Mouse (Mus musculus): ENCODE results near the gene Tmem200b. TPM values are rescaled to one million over a fixed set of nuclear protein-coding genes. Genes with fewer than 3 reads are reported as not detected.

Tmem200b gene
- polyA plus RNA-seq, 1 experiment from 2014 or later, result 3.0 TPM

DNA sequence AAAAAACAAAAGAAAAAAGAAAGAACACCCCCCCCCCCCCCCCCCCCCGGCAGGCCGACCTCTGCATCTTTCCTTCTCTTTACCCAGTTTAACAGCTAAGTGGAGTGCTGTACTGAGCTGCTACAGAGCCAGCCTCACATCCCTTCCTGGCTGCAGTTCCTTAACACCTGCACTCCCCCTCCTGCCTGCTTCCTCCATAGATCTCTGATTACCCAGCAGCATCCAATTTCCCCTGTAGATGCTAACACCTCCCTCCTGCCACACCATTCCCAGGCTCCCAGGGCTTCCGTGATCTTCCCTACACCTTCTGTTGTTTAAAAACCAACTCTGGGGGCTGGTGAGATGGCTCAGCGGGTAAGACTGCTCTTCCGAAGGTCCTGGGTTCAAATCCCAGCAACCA is 10.1 kb upstream of the Tmem200b start:
- ATAC-seq (ENCODE audit: insufficient number of reproducible peaks, insufficient read depth, low FRiP score, low TSS enrichment, low read depth), result no peak
- WGBS, result 40% methylated on average over 5 of the region's 5 CpGs

DNA sequence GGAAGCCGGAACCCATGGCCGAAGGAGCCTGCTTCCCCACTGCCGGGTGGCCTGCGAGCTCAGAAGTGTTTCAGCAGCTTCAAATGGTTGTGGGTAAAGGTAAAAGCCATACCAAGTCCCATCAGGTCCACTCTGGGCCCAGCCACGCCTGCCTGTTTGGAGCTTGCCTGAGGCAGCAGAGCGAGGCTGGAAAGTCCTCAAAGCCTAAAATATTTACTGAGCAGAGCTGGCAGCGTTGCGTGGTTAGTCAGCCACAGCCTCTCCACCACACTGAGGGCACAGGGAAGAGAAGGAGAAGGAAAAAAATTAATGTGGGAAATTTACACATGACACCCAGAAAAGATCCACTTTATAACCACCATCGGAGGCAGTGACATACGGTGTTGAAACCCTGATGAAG is 8.0 kb upstream of the Tmem200b start:
- peaks cover 69% of the 10 kb centered on the region for H3K4me1 ChIP-seq
- WGBS, result 38% methylated on average over 10 of the region's 10 CpGs
- H3K27ac ChIP-seq, result no peak overlapping the region

More for the DNA sequence above, 10.1 kb upstream of the Tmem200b start:
- peaks cover 5% of the 10 kb centered on the region; the same call in 1 of the 2 replicates for H3K9me3 ChIP-seq
- no peak overlapping the region for H3K4me3 ChIP-seq
- H3K36me3 ChIP-seq, result peaks cover 5% of the 10 kb centered on the region; the same call in 1 of the 2 replicates
- peaks cover 51% of the 10 kb centered on the region for H3K4me1 ChIP-seq
- H3K27me3 ChIP-seq, result peaks cover 47% of the 10 kb centered on the region
- H3K9ac ChIP-seq, result no peak overlapping the region
- H3K27ac ChIP-seq, result no peak overlapping the region
- H3K4me2 ChIP-seq, result no peak overlapping the region

DNA sequence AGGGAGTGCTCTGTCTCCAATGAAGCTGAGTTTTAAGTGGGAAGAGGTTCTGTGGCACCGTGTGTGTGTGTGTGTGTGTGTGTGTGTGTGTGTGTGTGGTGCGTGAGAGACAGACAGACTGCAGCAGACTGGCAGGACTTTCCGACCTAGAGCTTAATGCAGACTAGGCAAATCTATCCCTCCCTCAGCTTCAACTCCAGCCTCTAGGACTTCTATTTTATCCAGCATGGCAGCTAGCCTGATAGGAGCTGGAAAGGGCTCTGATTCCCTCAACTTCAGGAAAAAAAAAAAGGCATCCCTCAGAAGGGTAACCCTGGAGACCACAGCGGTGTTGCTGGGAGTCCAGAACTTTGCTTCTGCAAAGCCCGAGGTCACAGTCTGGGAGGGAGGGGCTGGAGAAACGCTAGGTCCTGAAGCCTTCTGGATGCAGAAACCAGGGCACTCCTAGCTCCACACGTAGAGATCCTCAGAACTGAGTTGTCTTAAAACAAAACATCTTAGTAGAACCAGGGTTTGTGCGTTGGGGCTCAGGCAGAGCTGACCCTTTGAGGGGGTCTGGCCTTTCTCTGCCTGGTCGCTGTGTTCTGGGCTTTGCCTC is 7.4 kb upstream of the Tmem200b start:
- H3K4me1 ChIP-seq, result peaks cover 75% of the 10 kb centered on the region
- no peak overlapping the region for H3K9ac ChIP-seq
- ATAC-seq (ENCODE audit: insufficient number of reproducible peaks, insufficient read depth, low FRiP score, low TSS enrichment, low read depth), result no peak
- no peak overlapping the region; the same call in 1 of the 2 replicates for H3K27ac ChIP-seq
- H3K9me3 ChIP-seq, result no peaks in the 10 kb centered on the region
- no peak overlapping the region for H3K4me3 ChIP-seq
- H3K4me2 ChIP-seq, result 0 out of 2 replicates have a peak overlapping the region, but pooled peaks have one; percentile 64
- H3K27me3 ChIP-seq, result peaks cover 58% of the 10 kb centered on the region
- no peaks in the 10 kb centered on the region for H3K36me3 ChIP-seq
- 8% methylated on average over 9 of the region's 9 CpGs for WGBS

More for the DNA sequence above, 8.0 kb upstream of the Tmem200b start:
- Histone ChIP-seq H3K36me3 (no peaks in the 10 kb centered on the region), H3K4me2 (no peak overlapping the region), H3K9me3 (no peaks in the 10 kb centered on the region), H3K27me3 (peaks cover 58% of the 10 kb centered on the region), H3K9ac (no peak overlapping the region), H3K4me3 (no peak overlapping the region)
- no peak for ATAC-seq (ENCODE audit: insufficient number of reproducible peaks, insufficient read depth, low FRiP score, low TSS enrichment, low read depth)

DNA sequence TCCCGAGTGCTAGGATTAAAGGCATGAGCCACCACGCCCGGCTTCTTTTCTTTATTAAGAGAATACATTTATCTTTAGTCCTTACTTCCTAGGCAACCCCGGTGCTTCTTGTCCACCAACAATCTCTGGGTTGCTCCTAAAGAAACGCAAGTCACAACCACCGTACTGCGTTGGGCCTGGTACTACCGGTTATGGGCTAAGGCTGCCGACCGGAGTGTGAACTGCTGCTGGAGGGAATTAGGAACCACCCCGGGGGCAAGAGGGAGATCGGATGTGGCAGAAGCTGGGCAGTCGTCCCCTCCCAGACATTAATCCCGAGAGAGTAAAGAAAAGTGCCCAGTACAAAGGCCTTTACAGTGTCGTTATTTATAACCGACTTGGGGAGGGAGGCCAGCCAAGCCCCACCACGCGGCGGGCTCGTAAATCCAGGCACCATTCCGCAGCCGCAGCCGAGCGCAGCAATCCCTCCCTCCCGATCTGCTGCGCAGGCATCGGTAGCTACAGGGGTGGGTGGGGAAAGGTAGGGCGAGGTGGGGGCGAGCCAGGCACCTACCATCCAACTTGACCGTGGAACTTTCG is 6.6 kb upstream of the Tmem200b start:
- WGBS, result 2% methylated on average over 31 of the region's 31 CpGs
- Histone ChIP-seq H3K9me3 (no peaks in the 10 kb centered on the region), H3K4me2 (peak overlapping the region; percentile 64), H3K36me3 (no peaks in the 10 kb centered on the region), H3K27me3 (peaks cover 60% of the 10 kb centered on the region), H3K4me1 (peaks cover 79% of the 10 kb centered on the region), H3K9ac (peak overlapping the region; percentile 61), H3K27ac (no peak overlapping the region; the same call in 1 of the 2 replicates), H3K4me3 (peak overlapping the region; percentile 38)
- no peak for ATAC-seq (ENCODE audit: insufficient number of reproducible peaks, insufficient read depth, low FRiP score, low TSS enrichment, low read depth)

DNA sequence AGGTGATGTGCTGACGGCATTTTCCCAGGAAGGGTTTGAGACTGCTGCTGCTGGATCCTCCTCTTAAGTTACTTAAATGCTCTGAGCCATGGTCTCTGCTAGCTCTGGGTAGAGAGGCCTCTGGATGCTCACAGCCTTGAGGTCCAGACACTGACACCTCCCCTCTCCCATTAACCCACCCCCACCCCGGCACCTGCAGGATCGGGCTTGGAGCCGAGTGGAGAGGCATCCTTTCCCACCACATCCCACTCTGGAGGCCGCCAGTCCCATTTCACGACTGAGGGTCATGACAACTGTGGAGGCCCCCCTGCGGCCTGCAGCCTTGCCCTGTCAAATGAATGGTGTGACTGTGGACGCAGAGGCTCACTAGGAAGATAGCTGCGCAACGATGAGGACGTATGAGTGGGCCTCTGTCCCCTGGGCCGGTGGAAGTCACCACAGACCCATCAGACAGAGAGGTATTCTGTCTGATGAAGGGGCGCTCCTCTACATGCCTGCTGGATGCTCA is 5.7 kb upstream of the Tmem200b start:
- no peak for ATAC-seq (ENCODE audit: insufficient number of reproducible peaks, insufficient read depth, low FRiP score, low TSS enrichment, low read depth)
- H3K9ac ChIP-seq, result 0 out of 2 replicates have a peak overlapping the region, but pooled peaks have one; percentile 27
- H3K4me1 ChIP-seq, result peaks cover 74% of the 10 kb centered on the region
- 24% methylated on average over 13 of the region's 13 CpGs for WGBS
- no peak overlapping the region for H3K27ac ChIP-seq
- H3K9me3 ChIP-seq, result no peaks in the 10 kb centered on the region
- no peaks in the 10 kb centered on the region for H3K36me3 ChIP-seq
- peaks cover 63% of the 10 kb centered on the region for H3K27me3 ChIP-seq
- peak overlapping the region; percentile 64 for H3K4me2 ChIP-seq
- H3K4me3 ChIP-seq, result peak overlapping the region; percentile 38

DNA sequence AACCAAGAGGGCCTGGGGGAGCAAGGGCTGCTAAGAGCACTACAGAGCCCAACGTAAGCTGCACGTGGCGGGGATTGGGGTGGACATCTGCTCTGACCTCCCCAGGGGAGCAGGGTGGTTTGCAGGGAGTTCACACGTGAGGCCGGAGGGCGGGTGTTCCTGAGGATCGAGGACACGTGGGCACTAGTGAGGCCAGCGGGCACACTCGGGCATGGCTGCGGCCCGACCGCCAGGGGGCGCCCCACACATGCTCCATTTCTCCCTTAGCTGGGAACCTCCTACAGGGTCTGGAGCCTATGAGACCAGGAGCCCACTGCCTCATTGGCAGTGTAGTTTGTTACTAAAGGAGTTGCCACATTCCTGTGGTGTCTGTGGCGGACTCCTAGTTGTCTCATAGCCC is 5.1 kb upstream of the Tmem200b start:
- no peaks in the 10 kb centered on the region for H3K36me3 ChIP-seq
- H3K27ac ChIP-seq, result no peak overlapping the region
- H3K4me3 ChIP-seq, result no peak overlapping the region
- WGBS, result 5% methylated on average over 15 of the region's 15 CpGs
- no peak overlapping the region for H3K9ac ChIP-seq
- ATAC-seq (ENCODE audit: insufficient number of reproducible peaks, insufficient read depth, low FRiP score, low TSS enrichment, low read depth), result no peak
- H3K4me2 ChIP-seq, result peak overlapping the region; percentile 64
- H3K4me1 ChIP-seq, result peaks cover 70% of the 10 kb centered on the region
- peaks cover 61% of the 10 kb centered on the region for H3K27me3 ChIP-seq
- no peaks in the 10 kb centered on the region for H3K9me3 ChIP-seq

DNA sequence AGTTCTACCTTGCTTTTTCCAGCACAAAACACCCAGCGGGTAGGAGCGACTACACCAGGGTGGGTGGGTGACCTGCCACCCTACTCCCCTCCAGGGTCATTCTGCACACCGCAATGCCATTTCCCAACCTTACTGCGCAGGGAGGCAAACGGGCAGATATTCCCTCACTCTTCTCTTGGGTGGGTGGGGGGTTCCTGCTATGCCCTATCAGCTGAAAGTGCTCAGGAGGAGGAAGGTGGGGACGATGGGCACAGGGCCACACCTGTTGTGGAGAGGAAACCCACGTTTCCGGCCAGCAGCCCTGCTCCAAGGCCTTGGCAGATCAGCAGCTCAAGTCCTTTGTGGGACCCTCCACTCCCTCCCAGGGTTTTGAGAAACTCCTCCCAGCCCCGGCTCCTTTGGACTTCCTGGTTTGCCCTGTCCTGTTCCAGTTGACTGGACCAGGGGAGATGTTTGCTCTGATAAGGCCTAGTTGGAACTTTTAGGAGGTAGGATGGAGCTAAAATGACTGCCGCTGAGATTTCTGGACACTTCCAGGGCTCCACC is 4.5 kb upstream of the Tmem200b start:
- Histone ChIP-seq H3K36me3 (no peaks in the 10 kb centered on the region), H3K9me3 (no peaks in the 10 kb centered on the region), H3K4me1 (peaks cover 75% of the 10 kb centered on the region), H3K27me3 (peaks cover 62% of the 10 kb centered on the region), H3K9ac (no peak overlapping the region), H3K4me3 (no peak overlapping the region), H3K27ac (no peak overlapping the region), H3K4me2 (no peak overlapping the region)
- WGBS, result 76% methylated on average over 10 of the region's 10 CpGs
- ATAC-seq (ENCODE audit: insufficient number of reproducible peaks, insufficient read depth, low FRiP score, low TSS enrichment, low read depth), result no peak

DNA sequence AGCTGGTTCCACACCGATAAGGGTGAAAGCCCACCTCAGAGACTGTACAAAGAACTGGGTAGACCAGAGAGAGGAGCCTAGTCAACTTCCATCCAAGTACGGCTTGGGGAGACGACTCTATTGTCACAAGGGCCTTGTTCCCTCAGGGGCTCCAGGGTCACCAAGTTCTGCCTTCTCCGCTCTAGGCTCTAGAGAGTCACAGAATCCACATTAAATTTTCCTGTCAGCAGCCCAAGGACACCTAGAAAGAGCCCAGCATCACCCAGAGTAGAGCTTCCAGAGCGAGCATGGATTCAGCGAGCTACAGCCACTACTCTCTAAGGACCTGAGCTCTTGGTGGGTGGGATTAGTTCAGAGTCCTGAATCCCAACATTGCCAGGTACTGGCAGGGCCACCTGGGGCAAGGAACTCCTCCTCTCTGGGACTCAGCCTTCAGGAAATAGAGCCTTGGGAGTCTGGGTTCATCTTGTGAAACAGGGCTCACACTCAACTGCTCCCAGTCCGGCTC is 3.5 kb upstream of the Tmem200b start:
- peaks cover 83% of the 10 kb centered on the region for H3K4me1 ChIP-seq
- no peaks in the 10 kb centered on the region for H3K9me3 ChIP-seq
- peak overlapping the region; percentile 58 for H3K27ac ChIP-seq
- peaks cover 64% of the 10 kb centered on the region for H3K27me3 ChIP-seq
- H3K4me2 ChIP-seq, result peak overlapping the region; percentile 77; the same call in 1 of the 2 replicates
- WGBS, result 51% methylated on average over 7 of the region's 7 CpGs
- H3K36me3 ChIP-seq, result peaks cover 2% of the 10 kb centered on the region; the same call in 1 of the 2 replicates
- no peak for ATAC-seq (ENCODE audit: insufficient number of reproducible peaks, insufficient read depth, low FRiP score, low TSS enrichment, low read depth)
- 0 out of 2 replicates have a peak overlapping the region, but pooled peaks have one; percentile 0 for H3K9ac ChIP-seq
- no peak overlapping the region for H3K4me3 ChIP-seq

DNA sequence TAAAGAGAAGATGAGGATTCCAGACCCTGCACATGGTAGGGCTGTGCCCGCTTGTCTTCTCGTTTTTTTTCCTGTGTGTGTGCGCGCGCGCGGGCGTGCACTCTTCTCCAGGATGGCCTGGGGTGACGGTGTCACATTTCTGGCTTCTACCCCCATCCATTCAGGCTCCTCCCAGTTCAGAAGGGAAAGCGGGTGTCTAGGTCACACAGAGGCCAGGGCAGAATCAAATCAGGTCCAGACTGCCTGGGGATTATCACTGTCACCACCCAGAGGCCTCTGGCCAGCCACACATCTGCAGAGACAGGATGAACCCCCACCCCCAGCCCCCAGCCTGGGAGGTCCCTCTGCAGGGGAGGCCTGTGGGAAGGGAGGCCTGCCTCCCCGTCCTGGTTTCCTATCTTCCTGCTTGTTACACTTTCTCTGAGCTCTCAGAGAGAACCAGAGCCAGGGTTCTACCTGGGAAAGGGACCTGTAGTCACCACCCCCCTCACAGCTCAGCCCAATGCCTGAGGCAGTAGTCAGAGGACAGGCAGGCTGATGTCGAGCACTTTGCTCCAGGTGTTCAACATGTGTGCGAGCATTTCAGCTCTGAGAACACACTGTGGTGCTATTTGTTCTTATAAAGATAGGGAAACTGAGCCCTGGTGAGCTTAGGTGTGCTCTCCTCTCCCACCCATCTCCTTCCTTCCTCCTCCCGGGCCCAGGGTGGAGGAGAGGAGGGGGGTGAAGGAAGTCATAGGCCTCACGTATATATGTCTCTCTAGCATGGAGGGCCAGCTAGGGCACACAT is 2.7 kb upstream of the Tmem200b start:
- no peak for ATAC-seq (ENCODE audit: insufficient number of reproducible peaks, insufficient read depth, low FRiP score, low TSS enrichment, low read depth)
- peak overlapping the region; percentile 90 for H3K9ac ChIP-seq
- no peaks in the 10 kb centered on the region for H3K9me3 ChIP-seq
- no peak overlapping the region for H3K4me3 ChIP-seq
- peaks cover 60% of the 10 kb centered on the region for H3K27me3 ChIP-seq
- H3K36me3 ChIP-seq, result peaks cover 2% of the 10 kb centered on the region; the same call in 1 of the 2 replicates
- peak overlapping the region; percentile 77 for H3K4me2 ChIP-seq
- peaks cover 81% of the 10 kb centered on the region for H3K4me1 ChIP-seq
- peak overlapping the region; percentile 98 for H3K27ac ChIP-seq
- 2% methylated on average over 15 of the region's 15 CpGs for WGBS

DNA sequence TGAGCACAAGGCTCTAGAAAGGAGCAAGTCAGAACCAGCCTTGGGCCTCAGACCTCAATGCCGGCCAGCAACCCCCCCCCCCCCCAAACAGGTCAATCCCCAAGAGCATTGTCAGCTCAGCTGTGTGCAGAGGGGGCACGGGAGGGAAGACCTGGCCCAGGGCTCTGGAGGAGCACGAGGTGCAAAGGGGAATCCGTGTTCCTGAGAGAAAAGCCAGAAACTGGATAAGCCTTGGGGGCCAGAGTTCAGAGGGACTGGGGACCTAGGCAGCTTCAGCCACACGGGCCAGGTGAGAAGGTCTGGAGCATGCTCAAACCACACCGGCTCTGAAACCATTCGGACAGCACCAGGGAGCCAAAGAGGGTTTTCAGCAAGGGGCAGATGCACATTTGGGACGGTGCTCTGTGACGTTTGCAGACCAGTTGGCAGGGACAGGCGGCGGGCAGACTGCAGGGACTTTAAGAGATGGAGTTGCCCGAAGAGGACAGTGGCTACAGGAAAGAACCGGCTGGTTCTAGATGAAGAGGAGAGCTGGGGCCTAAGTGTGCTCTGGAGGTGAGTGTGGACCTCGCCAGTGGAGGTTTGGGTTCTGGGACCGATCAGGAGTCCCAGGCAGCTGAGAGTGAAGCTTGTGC is 1.9 kb upstream of the Tmem200b start:
- Histone ChIP-seq H3K9ac (peak overlapping the region; percentile 90), H3K4me2 (peak overlapping the region; percentile 77), H3K4me3 (peak overlapping the region; percentile 74), H3K9me3 (no peaks in the 10 kb centered on the region), H3K27me3 (peaks cover 54% of the 10 kb centered on the region), H3K36me3 (peaks cover 2% of the 10 kb centered on the region; the same call in 1 of the 2 replicates), H3K27ac (peak overlapping the region; percentile 98), H3K4me1 (peaks cover 83% of the 10 kb centered on the region)
- WGBS, result 7% methylated on average over 15 of the region's 15 CpGs
- ATAC-seq (ENCODE audit: insufficient number of reproducible peaks, insufficient read depth, low FRiP score, low TSS enrichment, low read depth), result no peak
